Mouse (Mus musculus): ENCODE measurements at regions not wholly inside any gene's neighbourhood (a gene's known extent, or its start where the extent isn't known, plus 50 kb on each side); places are given as distances from the start of the nearest gene placed in this dataset.

DNA sequence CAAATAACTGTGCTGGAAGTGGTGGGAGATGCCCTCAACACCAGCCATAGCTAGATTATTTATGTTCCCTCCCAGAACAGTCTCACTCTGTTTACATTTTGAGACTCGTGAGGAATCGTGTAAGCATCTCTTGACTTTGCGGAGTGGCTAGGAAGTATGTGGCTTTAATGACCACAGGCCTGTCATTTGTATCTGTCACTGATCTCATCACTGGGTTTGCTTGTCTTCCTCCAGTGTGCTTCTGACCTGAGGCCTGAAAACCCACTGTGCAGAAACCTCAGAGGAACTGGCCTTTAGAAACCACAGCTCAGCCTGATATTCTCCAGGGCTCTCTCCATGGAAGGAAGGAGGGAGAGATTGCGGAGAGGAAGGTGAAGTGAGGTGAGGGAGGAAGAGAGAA, 291.7 kb downstream of the Tbc1d1 start:
- TF ChIP-seq CHD1 (IDR thresholded peaks at IDR 0.05; ENCODE audit: low read depth, low read length) (no peak), CTCF (conservative IDR thresholded peaks at IDR 0.05 in 1 of 2, IDR thresholded peaks at IDR 0.05 in 1 of 2; ENCODE audit: low read depth in 2 of 2, low read length in 2 of 2) (no peak), POLR2A (IDR thresholded peaks at IDR 0.05; ENCODE audit: low read depth, low read length) (no peak), ETS1 (conservative IDR thresholded peaks at IDR 0.05; ENCODE audit: low read depth, low read length) (no peak), BHLHE40 (IDR thresholded peaks at IDR 0.05; ENCODE audit: low read depth, low read length) (no peak), ZC3H11A (IDR thresholded peaks at IDR 0.05; ENCODE audit: low read depth, low read length) (no peak), HCFC1 (IDR thresholded peaks at IDR 0.05; ENCODE audit: low read depth, low read length) (no peak)

Data from CH12.LX (cell line).